Mouse (Mus musculus) forebrain, embryonic 11.5 days (tissue): Measurements from ENCODE around the gene Rtel1. TPM values are rescaled to one million over a fixed set of nuclear protein-coding genes. Genes with fewer than 3 reads are reported as not detected.

Experiments
- ATAC-seq: fragments of 200-750 bp; cut with Nextera tagmentation; replicated peaks from 2 replicates; pipeline ENCODE4 v1.8.0; 2017; ENCODE audit warnings: moderate TSS enrichment; ENCODE audit not compliant: low FRiP score
- DNase-seq: peaks from one replicate; pipeline ENCODE4 v3.0.0-alpha.2; 2017; ENCODE audit warnings: low spot score
- H3K27ac ChIP-seq: fragments of 300-500 bp; sonication (generic); 2 replicates; pipeline ENCODE4 v1.5.1; 2014; ENCODE audit warnings: low read depth, low read length
- H3K27me3 ChIP-seq: fragments of 300-500 bp; sonication (generic); 2 replicates; pipeline ENCODE4 v1.6.1; 2014; ENCODE audit warnings: mild to moderate bottlenecking, low read length, mixed read lengths; ENCODE audit not compliant: control insufficient read depth, insufficient read depth
- H3K36me3 ChIP-seq: fragments of 300-500 bp; sonication (generic); 2 replicates; pipeline ENCODE4 v1.6.1; 2014; ENCODE audit warnings: mild to moderate bottlenecking, low read length, moderate library complexity, mixed read lengths; ENCODE audit not compliant: control insufficient read depth, insufficient read depth
- H3K4me1 ChIP-seq: fragments of 300-500 bp; sonication (generic); replicated peaks from 2 replicates; pipeline ENCODE4 v1.6.1; 2014; ENCODE audit warnings: low read length, mixed read lengths; ENCODE audit not compliant: control insufficient read depth, insufficient read depth
- H3K4me2 ChIP-seq: fragments of 300-500 bp; sonication (generic); 2 replicates; pipeline ENCODE4 v1.6.1; 2014; ENCODE audit warnings: low read depth, mild to moderate bottlenecking, low read length, moderate library complexity, mixed read lengths; ENCODE audit not compliant: severe bottlenecking
- H3K4me3 ChIP-seq: fragments of 300-500 bp; sonication (generic); 2 replicates; pipeline ENCODE4 v1.5.1; 2014; ENCODE audit warnings: low read depth, low read length
- H3K9ac ChIP-seq: fragments of 300-500 bp; sonication (generic); 2 replicates; pipeline ENCODE4 v1.6.1; 2014; ENCODE audit warnings: low read length
- H3K9me3 ChIP-seq: fragments of 300-500 bp; sonication (generic); 2 replicates; pipeline ENCODE4 v1.6.1; 2016; ENCODE audit warnings: low read length, mixed read lengths; ENCODE audit not compliant: control insufficient read depth
- WGBS: fragments of 180-500 bp; shearing (Covaris S2); extraction: QIAGEN DNeasy Blood & Tissue Kit; methylation state at CpG from one replicate; pipeline ENCODE4 v1.1.7; 2014; 5-methylcytosine and 5-hydroxymethylcytosine counted together
- polyA plus RNA-seq: library from polyadenylated mRNA; unstranded; fragments of >200 nt; fragmentation: Nextera tagmentation; extraction: Ambion mirVana; gene quantifications from 2 replicates; pipeline ENCODE4 v1.2.1, GENCODE M21; 2014

The Rtel1 gene
- polyA plus RNA-seq, 1 experiment from 2014 or later: 68.3 TPM

- Histone ChIP-seq H3K27ac (no peak overlapping the region), H3K36me3 (no peaks in the 10 kb centered on the region), H3K4me2 (peak overlapping the region; percentile 86), H3K9me3 (no peaks in the 10 kb centered on the region), H3K27me3 (peaks cover 5% of the 10 kb centered on the region; the same call in 1 of the 2 replicates), H3K9ac (peak overlapping the region; percentile 86), H3K4me1 (peaks cover 3% of the 10 kb centered on the region; the same call in 1 of the 2 replicates), H3K4me3 (peak overlapping the region; percentile 60)
- ATAC-seq (no peak; the same call in 1 of the 2 replicates), DNase-seq (no peak)
- WGBS: 16% methylated on average over 5 of the region's 5 CpGs
Measured at GRCm38 (mm10) chr2:181313006-181313343, 6.6 kb upstream of the Rtel1 start.

GRCm38 (mm10) chr2:181313344-181314079 is 6.0 kb upstream of the Rtel1 start:
- Histone ChIP-seq H3K9me3 (no peaks in the 10 kb centered on the region), H3K4me2 (peak overlapping the region; percentile 86), H3K4me3 (peak overlapping the region; percentile 60), H3K4me1 (peaks cover 3% of the 10 kb centered on the region; the same call in 1 of the 2 replicates), H3K36me3 (no peaks in the 10 kb centered on the region), H3K9ac (peak overlapping the region; percentile 86), H3K27ac (peak overlapping the region; percentile 57), H3K27me3 (peaks cover 5% of the 10 kb centered on the region; the same call in 1 of the 2 replicates)
- DNase-seq (peak; percentile 54), ATAC-seq (peak; percentile 84)
- 1% methylated on average over 35 of the region's 35 CpGs for WGBS

GRCm38 (mm10) chr2:181314080-181314810 is 5.3 kb upstream of the Rtel1 start, which contains the start of gene Stmn3:
TSS of gene Stmn3 (minus strand) at chr2:181314500.
- H3K9ac ChIP-seq: peak within 1 kb of the TSS; percentile 86
- DNase-seq: peak; percentile 89
- H3K4me3 ChIP-seq: peak within 1 kb of the TSS; percentile 60
- peak within 1 kb of the TSS; percentile 57 for H3K27ac ChIP-seq
- H3K36me3 ChIP-seq: no peaks in the 10 kb centered on the region
- no peaks in the 10 kb centered on the region for H3K9me3 ChIP-seq
- peak; percentile 86 for ATAC-seq
- peaks cover 5% of the 10 kb centered on the region; the same call in 1 of the 2 replicates for H3K27me3 ChIP-seq
- H3K4me1 ChIP-seq: peaks cover 3% of the 10 kb centered on the region; the same call in 1 of the 2 replicates
- peak within 1 kb of the TSS; percentile 86 for H3K4me2 ChIP-seq
- WGBS: 3% methylated on average over 23 of the region's 23 CpGs

GRCm38 (mm10) chr2:181320103-181320499 is 562 bp downstream of the Rtel1 start:
- H3K4me2 ChIP-seq: peak overlapping the region; percentile 62
- no peak for DNase-seq
- no peak overlapping the region for H3K27ac ChIP-seq
- no peak for ATAC-seq
- no peaks in the 10 kb centered on the region for H3K9me3 ChIP-seq
- peaks cover 3% of the 10 kb centered on the region; the same call in 1 of the 2 replicates for H3K4me1 ChIP-seq
- H3K4me3 ChIP-seq: peak overlapping the region; percentile 51
- WGBS: 13% methylated on average over 7 of the region's 7 CpGs
- peak overlapping the region; percentile 58 for H3K9ac ChIP-seq
- no peaks in the 10 kb centered on the region; the same call in 1 of the 2 replicates for H3K36me3 ChIP-seq
- H3K27me3 ChIP-seq: no peaks in the 10 kb centered on the region

GRCm38 (mm10) chr2:181322136-181322535 is 2.6 kb downstream of the Rtel1 start:
- WGBS: 81% methylated on average over 5 of the region's 5 CpGs
- no peak for ATAC-seq
- Histone ChIP-seq H3K9me3 (no peaks in the 10 kb centered on the region), H3K9ac (no peak overlapping the region), H3K27me3 (no peaks in the 10 kb centered on the region), H3K27ac (no peak overlapping the region), H3K4me2 (no peak overlapping the region), H3K4me1 (peaks cover 3% of the 10 kb centered on the region; the same call in 1 of the 2 replicates), H3K4me3 (no peak overlapping the region), H3K36me3 (no peaks in the 10 kb centered on the region; the same call in 1 of the 2 replicates)
- DNase-seq: no peak

DNA sequence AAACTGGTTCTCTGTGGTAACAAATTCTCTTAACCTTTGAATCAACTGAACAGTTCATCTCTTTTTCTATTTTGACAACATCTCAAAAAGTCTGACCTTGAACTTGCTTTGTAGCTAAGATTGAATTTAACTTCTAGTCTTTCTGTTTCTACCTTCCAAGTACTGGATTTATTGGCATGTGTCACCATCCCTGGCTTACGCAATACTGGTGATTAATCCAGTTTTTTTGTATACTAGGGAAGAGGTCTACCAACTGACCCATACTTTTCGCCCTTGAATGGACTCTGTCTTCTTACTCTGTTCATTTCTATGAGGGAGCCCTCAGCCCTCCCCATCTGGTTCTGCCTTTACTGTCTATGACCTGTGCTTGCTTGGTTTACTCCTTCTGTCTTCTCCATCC is 6.6 kb downstream of the Rtel1 start:
- DNase-seq (no peak), ATAC-seq (no peak)
- 94% methylated on average over 2 of the region's 2 CpGs for WGBS
- H3K4me2 ChIP-seq: no peak overlapping the region
- no peaks in the 10 kb centered on the region for H3K27me3 ChIP-seq
- no peaks in the 10 kb centered on the region for H3K9me3 ChIP-seq
- H3K4me1 ChIP-seq: no peaks in the 10 kb centered on the region
- H3K4me3 ChIP-seq: no peak overlapping the region
- no peak overlapping the region for H3K9ac ChIP-seq
- no peak overlapping the region for H3K27ac ChIP-seq
- no peaks in the 10 kb centered on the region; the same call in 1 of the 2 replicates for H3K36me3 ChIP-seq

DNA sequence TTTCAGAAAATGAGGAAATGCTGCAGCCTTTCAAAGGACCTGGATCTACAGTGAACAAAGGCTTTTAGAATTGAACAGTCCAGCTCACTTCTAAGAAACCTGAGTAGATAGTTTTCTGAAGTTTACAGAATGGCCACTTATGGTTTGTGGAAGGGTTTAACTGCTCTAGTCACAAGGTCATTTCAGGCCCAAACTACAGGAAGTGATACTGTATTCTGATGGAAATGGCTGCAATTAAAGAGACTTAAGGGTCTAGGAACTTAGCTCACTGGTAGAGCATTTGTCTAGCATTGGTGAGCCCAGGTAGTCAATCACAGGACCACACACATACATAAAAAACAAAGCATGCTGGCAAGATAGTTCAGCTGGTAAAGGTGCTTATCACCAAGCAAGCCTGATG is 13.0 kb downstream of the Rtel1 start:
- ATAC-seq: no peak

GRCm38 (mm10) chr2:181334023-181334422 is 14.5 kb downstream of the Rtel1 start:
- Histone ChIP-seq H3K4me3 (no peak overlapping the region), H3K4me1 (no peaks in the 10 kb centered on the region), H3K27me3 (no peaks in the 10 kb centered on the region), H3K27ac (no peak overlapping the region), H3K9ac (no peak overlapping the region), H3K9me3 (no peaks in the 10 kb centered on the region), H3K36me3 (no peaks in the 10 kb centered on the region; the same call in 1 of the 2 replicates), H3K4me2 (no peak overlapping the region)
- DNase-seq: peak; percentile 70
- 0 out of 2 replicates have a peak, but pooled peaks have one; percentile 42 for ATAC-seq
- 56% methylated on average over 3 of the region's 3 CpGs for WGBS

More for the DNA sequence above, 13.0 kb downstream of the Rtel1 start:
- Histone ChIP-seq H3K9ac (no peak overlapping the region), H3K4me3 (no peak overlapping the region), H3K9me3 (no peaks in the 10 kb centered on the region), H3K4me1 (no peaks in the 10 kb centered on the region), H3K27ac (no peak overlapping the region), H3K27me3 (no peaks in the 10 kb centered on the region), H3K36me3 (no peaks in the 10 kb centered on the region; the same call in 1 of the 2 replicates), H3K4me2 (no peak overlapping the region)
- no peak for DNase-seq
